Mouse (Mus musculus) WW6 (cell line): ENCODE data around the gene Cpm.
"Not testable (repeated sequence)": the region's sequence is repeated elsewhere in the genome, so short reads cannot be mapped to it uniquely, and the experiment has no call there.

ENCODE experiments used
- DNase-seq: peaks from one replicate; pipeline ENCODE4 v3.0.0-alpha.2; 2013; ENCODE audit warnings: low read depth, low spot score

The Cpm gene

GRCm38 (mm10) chr10:117716686-117717085, 87.4 kb downstream of the Cpm start:
- no peak for DNase-seq

- no peak for DNase-seq
Measured at GRCm38 (mm10) chr10:117717583-117717982, 88.3 kb downstream of the Cpm start.

GRCm38 (mm10) chr10:117718161-117719119, 89.1 kb downstream of the Cpm start:
- DNase-seq = no peak

GRCm38 (mm10) chr10:117724136-117724718, 94.9 kb downstream of the Cpm start:
- DNase-seq = no peak

DNA sequence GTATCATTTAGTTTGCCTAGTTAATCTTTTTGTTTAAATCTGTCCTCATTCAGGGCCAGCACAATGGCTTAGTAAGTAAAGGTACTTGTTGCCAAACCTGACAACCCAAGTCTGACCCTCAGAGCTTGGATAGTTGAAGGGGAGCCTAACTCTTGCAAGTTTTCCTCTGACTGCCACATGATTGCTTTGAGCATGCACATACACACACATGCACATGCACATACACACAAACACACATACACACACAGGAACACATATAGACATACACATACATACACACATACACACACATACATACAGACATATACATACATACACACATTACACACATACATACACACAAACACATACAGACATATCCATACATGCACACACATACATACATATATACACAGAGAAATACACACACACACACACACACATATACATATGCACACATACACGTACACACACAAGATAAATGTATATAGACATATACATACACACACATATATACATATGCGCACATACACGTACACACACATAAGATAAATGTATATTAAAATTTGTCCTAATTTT, 95.6 kb downstream of the Cpm start:
- no peak for DNase-seq

DNA sequence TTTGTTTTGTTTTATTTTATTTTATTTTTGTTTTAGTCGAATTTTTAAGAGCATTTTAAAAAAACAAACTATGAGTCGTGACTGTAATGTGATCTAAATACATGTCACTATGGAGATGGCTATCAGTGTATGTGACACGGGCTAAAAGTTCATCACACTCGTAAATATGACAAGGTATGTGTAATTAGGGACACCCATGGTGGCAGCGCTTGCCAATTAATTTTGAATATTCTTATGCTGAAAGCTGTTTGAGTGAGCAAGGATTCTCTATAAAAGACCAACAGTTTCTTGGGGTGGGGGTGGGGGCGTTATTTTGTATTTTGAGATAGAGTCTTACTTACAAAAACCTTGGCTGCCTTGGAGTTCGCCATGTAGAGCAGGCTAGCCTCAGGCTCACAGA, 96.4 kb downstream of the Cpm start:
- DNase-seq = no peak

DNA sequence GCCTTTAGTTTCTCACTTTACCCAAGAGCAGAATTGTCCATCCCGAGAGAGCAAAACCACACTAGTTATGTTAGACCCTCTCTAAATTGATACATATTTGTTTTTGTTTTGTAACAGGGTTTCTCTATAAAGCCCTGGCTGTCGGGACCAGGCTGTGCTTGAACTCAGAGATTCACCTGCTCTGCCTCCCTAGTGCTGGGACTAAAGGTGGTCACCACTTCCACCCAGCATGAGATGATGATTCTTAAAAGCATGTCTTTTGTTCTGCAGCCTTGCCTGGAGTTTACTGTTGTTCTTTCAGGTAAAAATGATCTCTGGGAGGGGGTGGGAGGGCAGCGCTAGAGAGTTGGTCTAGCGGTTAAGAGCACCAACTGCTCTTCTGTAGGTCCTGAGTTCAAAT, 97.0 kb downstream of the Cpm start:
- DNase-seq = no peak

- no peak for DNase-seq
Measured at GRCm38 (mm10) chr10:117726888-117727385, 97.6 kb downstream of the Cpm start.

- no peak for DNase-seq
Measured at GRCm38 (mm10) chr10:117727518-117728110, 98.3 kb downstream of the Cpm start.

DNA sequence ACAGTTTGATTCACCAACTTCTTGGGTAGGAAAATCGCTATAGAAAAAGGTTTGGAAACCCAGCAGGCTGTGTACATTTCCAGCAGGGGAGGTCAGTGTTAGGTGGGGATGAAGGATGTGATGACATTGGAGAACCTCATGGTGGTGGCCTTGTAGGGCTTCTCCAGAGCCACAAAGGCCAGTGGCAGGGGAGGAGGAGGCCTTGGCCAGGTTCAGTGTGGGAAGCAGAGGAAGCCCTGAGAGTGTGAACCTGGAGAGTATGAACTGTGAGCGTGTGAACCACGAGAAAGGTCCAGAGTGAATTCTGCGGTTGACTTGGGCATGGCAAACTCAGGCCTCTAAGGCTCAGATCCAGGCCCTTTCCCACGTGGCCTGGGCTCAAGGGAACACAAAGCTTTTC, 99.3 kb downstream of the Cpm start:
- DNase-seq = no peak

GRCm38 (mm10) chr10:117729139-117729814, 100.0 kb downstream of the Cpm start:
- DNase-seq = no peak

DNA sequence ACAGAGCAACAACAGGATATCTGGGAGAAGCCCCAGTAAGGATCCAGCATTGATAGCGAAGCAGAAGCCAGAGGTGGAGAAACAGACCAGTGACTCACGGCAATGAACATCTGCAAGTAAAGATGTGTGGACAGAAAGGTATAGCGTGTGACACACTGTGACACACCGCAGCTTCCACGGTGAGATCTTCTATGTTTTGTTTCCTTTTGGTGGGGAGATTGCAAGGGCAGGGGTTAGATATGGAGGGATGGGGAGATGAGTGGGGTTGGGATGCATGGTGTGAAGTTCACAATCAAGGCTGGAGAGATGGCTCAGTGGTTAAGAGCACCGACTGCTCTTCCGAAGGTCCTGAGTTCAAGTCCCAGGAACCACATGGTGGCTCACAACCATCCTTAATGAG, 100.8 kb downstream of the Cpm start:
- no peak for DNase-seq

- DNase-seq = no peak
Measured at GRCm38 (mm10) chr10:117730637-117731203, 101.4 kb downstream of the Cpm start.

DNA sequence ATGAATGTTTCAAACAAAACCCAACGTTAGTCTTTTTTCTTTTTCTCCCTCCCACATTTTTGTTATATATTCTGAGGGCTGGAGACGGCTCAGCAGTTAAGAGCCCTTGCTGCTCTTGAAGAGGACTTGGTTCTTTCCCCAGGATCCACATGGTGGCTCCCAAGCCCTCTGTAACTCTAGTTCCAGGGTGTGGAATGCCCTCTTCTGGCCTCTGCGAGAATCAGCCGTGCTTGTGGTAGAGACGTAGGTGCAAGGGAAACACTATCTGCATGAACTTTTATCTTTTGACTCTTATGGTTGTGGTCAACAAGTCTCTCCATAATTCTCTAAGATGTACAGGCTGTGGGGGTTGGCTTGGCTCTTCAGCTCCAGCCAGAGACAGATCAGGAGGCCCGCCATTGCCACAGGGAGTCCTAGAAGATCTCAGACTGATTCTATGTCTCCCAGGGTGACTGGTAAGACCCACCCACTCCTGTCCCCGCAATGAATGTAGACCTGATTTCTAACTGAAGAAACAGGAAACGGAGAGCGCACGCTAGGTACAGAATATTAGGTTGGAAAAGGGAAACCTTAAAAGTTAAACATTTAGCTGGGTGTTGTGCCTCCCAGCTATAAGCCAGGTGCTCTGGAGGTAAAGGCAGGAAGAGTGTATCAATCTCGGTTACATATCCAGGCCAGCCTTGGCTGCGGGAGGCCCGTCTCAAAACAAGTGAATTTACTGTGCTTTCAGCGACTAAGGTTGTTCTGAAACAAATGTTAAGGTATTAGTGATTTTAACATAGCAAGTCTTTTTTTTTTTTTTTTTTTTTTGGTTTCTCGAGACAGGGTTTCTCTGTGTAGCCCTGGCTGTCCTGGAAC, 102.2 kb downstream of the Cpm start:
- no peak for DNase-seq

- DNase-seq = no peak
Measured at GRCm38 (mm10) chr10:117732184-117732583, 102.9 kb downstream of the Cpm start.

- no peak for DNase-seq
Measured at GRCm38 (mm10) chr10:117732962-117733592, 103.8 kb downstream of the Cpm start.

- not testable (repeated sequence) for DNase-seq
Measured at GRCm38 (mm10) chr10:117733626-117734025, 104.3 kb downstream of the Cpm start.

DNA sequence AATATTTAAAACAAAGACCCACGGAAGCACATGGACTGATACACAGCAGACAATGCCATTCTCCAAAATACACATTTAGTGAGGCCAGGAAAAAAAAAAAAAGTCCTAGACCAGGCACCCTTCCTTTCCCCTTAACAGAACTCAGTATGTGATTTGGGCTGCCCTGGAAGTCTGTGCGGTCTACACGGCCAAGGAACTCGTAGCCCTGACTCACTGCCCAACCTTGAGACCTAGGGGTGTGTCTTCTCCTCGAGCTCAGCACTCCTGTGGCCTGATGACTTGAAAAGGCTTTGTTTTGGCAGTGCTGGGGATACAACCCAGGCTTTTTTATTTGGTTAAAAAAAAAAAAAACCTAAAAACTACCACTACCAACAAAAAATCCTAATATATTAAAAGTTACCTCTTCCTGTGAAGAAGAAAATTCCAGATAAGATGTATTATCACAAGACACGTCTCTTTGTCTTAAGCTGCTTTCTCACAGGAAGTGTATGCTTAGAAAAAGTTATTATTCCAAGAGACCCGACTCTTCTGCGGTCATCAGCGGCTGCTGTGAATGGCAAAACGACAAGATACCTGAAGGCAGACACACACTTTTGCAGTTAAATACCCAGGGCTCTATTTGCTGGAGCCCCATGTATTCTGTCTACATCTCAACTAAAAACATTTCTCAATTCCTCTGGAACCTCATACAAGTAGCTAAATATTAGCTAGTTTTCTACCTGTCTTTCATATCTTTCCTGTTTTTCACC, 105.0 kb downstream of the Cpm start:
- DNase-seq = not testable (repeated sequence)

GRCm38 (mm10) chr10:117735396-117735795, 106.1 kb downstream of the Cpm start:
- not testable (repeated sequence) for DNase-seq
